ENCODE assay signal across 14 mouse cellular contexts in the genomic region with DNA sequence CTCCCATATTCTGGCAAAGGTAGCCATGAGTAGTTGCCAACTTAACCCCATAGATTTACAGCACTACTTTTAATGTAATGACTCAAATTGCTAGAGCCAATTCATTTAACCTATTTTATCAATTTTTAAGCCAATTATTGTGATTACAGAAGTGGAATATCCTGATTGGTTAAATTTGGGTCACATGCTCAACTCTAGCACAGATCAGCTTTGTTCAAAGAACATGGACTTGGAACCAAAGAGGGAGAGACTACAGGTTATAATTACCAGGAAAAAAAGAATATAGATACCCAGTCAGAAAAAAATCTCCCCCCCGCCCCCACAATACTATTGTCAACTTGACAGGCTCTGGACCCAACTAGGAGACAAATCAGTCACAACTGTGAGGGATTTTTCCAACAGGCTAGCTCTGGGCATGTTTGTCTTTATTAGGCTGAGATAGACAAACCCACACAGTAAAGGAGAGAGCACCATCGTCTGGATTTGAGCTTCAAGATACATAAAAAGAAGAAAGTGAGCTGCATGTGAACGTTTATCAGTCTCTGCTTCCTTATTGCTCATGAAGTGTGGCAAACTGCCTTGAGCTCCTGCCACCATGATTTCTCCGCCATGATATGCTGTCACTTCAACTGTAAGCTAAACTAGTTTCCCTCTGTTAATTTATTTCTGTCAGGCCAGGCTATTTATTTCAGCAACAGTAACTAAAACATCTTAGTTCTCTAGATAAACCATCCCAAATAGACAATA.
"Had no signal": no experiment of that assay in that cellular context is flagged by ENCODE, and none has a peak within 500 bp of the region (broad histone marks: within the 10 kb centered on the region; RNA-seq: fewer than 3 reads in every experiment).

No protein-coding gene starts in this region.

- H3K9ac ChIP-seq: lung, embryonic 14.5 days; neural tube, embryonic 12.5 days; stomach, embryonic 15.5 days had no signal

- H3K4me3 ChIP-seq: midbrain, embryonic 10.5 days; neural tube, embryonic 12.5 days; stomach, embryonic 15.5 days had no signal

- H3K36me3 ChIP-seq: midbrain, embryonic 10.5 days; neural tube, embryonic 12.5 days; stomach, embryonic 15.5 days had no signal

- H3K4me2 ChIP-seq: lung, embryonic 14.5 days; neural tube, embryonic 12.5 days; stomach, embryonic 15.5 days had no signal

- H3K27ac ChIP-seq: midbrain, embryonic 10.5 days; neural tube, embryonic 12.5 days; stomach, embryonic 15.5 days; stomach, postnatal 0 days had no signal

- ATAC-seq: midbrain, embryonic 16.5 days had no signal

- H3K27me3 ChIP-seq: neural tube, embryonic 12.5 days; stomach, embryonic 15.5 days had no signal

- H3K4me1 ChIP-seq: midbrain, embryonic 10.5 days; neural tube, embryonic 12.5 days; stomach, embryonic 15.5 days had no signal

- DNase-seq: lung, adult 18-20 months; lung, embryonic 14.5 days; lung, postnatal 10 days; lung, postnatal 4 days; midbrain, embryonic 14.5 days; right cerebral cortex, postnatal 14 days; thymus, adult 2 months; thymus, postnatal 25 days; thymus, postnatal 4 days had no signal

- H3K9me3 ChIP-seq: midbrain, embryonic 10.5 days; neural tube, embryonic 12.5 days; stomach, embryonic 15.5 days had no signal
